Mouse (Mus musculus) cerebellum, adult 2 months (tissue): ENCODE measurements around the gene Zfp638. TPM values are rescaled to one million over a fixed set of nuclear protein-coding genes. Genes with fewer than 3 reads are reported as not detected.
A peak's percentile ranks its signal among the peaks of the same experiment; 100 is the strongest.
"Not testable (repeated sequence)": the region's sequence is repeated elsewhere in the genome, so short reads cannot be mapped to it uniquely, and the experiment has no call there.

ENCODE experiments used
- DNase-seq, 2 experiments: peaks; one replicate each; pipeline ENCODE4 v3.0.0; 2021
- H3K27ac ChIP-seq: fragments of 200-500 bp; 2 replicates; pipeline ENCODE4 v1.5.1; 2012; ENCODE audit warnings: low read length, control low read depth, inconsistent platforms; ENCODE audit not compliant: insufficient read depth
- H3K27me3 ChIP-seq: fragments of 200-500 bp; 2 replicates; pipeline ENCODE4 v1.6.1; 2012; ENCODE audit warnings: inconsistent platforms, mild to moderate bottlenecking, low read length, moderate library complexity; ENCODE audit not compliant: control insufficient read depth, insufficient read depth
- H3K4me1 ChIP-seq: fragments of 200-500 bp; 2 replicates; pipeline ENCODE4 v1.6.1; 2011; ENCODE audit warnings: low read length; ENCODE audit not compliant: control insufficient read depth, insufficient read depth
- H3K4me3 ChIP-seq: fragments of 200-500 bp; replicated peaks from 2 replicates; pipeline ENCODE3; 2011; ENCODE audit warnings: mild to moderate bottlenecking, low read depth, low read length, control low read depth; ENCODE audit not compliant: insufficient read depth
- CTCF ChIP-seq: fragments of 200-500 bp; IDR thresholded peaks from 2 replicates; pipeline ENCODE4 v1.5.1; 2011; ENCODE audit warnings: low read depth, mild to moderate bottlenecking, control low read depth, low read length, moderate library complexity, borderline replicate concordance; ENCODE audit not compliant: insufficient read depth
- POLR2A ChIP-seq: fragments of 200-500 bp; IDR thresholded peaks from 2 replicates; pipeline ENCODE4 v1.6.1; 2011; ENCODE audit warnings: low read length, control low read depth, borderline replicate concordance; ENCODE audit not compliant: insufficient read depth
- WGBS: fragments of 180-500 bp; shearing (Covaris S2); methylation state at CpG from one replicate; pipeline ENCODE4 v1.1.7; 2018; 5-methylcytosine and 5-hydroxymethylcytosine counted together
- polyA plus RNA-seq: library from polyadenylated mRNA; depleted of rRNA; stranded (reverse); fragments of >200 nt; gene quantifications from 2 replicates; pipeline ENCODE4 v1.2.3, GENCODE M21; 2012; rRNA removed

Gene Zfp638
- polyA plus RNA-seq, 1 experiment: 59.6 TPM

DNA sequence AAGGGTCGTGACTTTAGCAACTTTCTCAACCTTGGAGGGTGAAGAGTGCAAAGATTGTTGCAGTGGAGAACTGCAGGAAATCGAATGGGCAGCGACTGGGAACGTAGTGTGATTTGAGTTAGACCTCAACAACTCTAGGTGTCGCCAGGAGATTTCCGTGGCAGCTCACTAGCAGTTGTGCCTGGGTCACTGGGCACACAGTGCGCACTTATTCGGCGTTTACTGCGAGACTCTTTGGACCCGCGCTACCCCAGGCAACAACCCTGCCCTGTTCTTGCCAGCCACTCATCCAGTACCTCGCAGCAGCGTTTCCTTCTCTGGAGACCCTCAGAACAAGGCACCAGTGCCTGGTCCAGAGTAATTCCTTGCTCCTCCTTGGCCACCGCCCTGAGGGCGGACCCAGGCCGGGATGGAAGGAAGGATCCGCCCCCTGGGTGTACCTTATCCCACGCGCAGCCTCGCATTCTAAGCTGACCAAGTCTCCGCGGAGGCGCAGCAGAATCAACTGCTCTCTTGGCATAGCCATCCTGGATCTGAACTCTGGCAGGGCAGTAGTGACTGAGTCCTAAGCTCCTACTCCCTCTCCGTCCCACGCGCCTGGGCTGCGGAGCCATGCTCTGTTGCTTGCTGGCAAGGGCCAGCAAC is 152.1 kb downstream of the Zfp638 start:
- no peak for TF ChIP-seq CTCF
- TF ChIP-seq POLR2A: no peak
- DNase-seq: no peak
- no peaks in the 10 kb centered on the region for H3K27me3 ChIP-seq
- no peak overlapping the region for H3K27ac ChIP-seq
- H3K4me1 ChIP-seq: no peaks in the 10 kb centered on the region
- peak overlapping the region; percentile 27 for H3K4me3 ChIP-seq
- 4% methylated on average over 28 of the region's 28 CpGs for WGBS

DNA sequence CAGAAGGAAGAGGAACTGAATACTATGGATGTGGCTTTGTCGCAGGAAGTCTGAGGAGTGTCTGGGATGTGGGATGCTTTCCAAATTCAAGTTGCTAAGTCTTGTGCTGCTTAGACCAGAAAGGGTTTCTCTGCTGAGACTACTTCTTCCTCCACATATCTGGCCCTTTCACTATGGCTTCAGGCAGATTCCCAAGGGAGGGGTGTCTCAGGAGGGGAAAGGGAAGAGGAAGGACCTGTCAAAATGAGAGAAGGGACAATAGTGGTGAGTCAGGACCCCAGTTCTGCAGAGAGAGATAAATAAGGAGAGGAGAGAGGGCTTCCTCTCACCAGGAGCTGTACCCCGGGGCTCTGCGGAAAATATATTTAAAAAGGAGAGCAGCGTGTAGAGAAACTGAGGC is 153.1 kb downstream of the Zfp638 start:
- H3K4me1 ChIP-seq: no peaks in the 10 kb centered on the region
- H3K27ac ChIP-seq: no peak overlapping the region
- WGBS: 71% methylated on average over 4 of the region's 4 CpGs
- TF ChIP-seq POLR2A (no peak), CTCF (no peak)
- no peaks in the 10 kb centered on the region for H3K27me3 ChIP-seq
- DNase-seq: no peak
- H3K4me3 ChIP-seq: no peak overlapping the region

DNA sequence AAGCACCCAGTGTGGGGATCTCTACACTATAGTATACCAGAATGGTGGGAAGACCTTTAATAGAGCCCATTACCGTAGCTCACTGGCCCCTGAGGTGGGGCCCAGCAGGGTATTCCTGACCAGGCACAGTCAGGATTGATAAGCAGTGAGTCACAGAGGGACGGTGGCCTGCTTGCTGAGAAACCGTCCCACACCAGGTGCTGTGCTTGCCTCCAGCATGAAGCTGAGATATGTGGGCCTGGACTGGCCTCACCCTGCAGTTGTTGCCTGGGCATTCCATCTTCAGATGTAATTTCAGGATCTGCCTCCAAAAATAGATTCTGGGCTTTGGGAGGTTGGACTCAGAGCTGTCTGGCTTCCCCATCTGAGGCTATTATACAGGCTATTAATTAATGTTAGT is 155.1 kb downstream of the Zfp638 start:
- no peak for DNase-seq
- WGBS: 84% methylated on average over 3 of the region's 3 CpGs
- TF ChIP-seq POLR2A: no peak
- TF ChIP-seq CTCF: no peak
- Histone ChIP-seq H3K4me3 (no peak overlapping the region), H3K27me3 (no peaks in the 10 kb centered on the region), H3K27ac (no peak overlapping the region), H3K4me1 (no peaks in the 10 kb centered on the region)

DNA sequence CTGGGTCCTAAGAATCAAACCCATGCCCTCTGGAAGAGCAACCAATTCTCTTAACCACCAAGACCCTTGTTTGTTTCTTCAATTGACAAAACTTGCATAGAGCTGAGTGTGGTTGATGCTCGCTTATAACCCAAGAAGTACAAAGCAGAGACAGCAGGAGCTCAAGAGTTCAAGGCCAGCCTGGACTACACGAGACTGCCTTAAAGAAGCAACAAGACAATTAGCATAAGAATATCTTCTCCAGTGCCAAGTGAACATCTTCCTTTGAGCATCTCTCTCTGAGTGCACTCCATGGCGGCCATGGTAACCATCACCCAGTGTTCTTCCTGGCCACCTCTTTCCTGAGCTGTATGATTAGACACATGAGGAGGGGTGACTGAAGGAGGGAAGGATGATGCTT is 158.7 kb downstream of the Zfp638 start:
- DNase-seq: no peak
- TF ChIP-seq POLR2A: no peak
- TF ChIP-seq CTCF: no peak

DNA sequence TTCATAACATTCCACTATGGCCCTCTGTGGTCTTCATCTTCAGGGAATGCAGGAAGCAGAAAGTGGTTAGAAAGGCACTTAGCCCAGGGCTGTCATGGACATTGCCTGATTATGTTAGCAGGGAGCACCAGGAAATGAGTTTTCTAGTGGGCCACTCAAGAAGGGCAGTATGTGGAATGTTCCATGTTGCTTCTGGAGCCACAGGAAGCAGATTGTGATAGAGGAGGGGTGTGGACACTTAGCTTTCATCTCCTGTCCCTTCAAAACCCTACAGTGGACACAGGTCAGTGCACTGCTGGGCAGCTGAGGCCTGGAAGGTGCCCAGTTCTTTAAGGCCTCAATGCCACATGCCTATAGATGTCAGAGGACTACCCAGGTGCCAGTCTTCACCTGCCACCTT is 161.9 kb downstream of the Zfp638 start:
- TF ChIP-seq POLR2A (no peak), CTCF (no peak)
- no peak overlapping the region for H3K27ac ChIP-seq
- no peak overlapping the region for H3K4me3 ChIP-seq
- no peaks in the 10 kb centered on the region for H3K4me1 ChIP-seq
- no peaks in the 10 kb centered on the region for H3K27me3 ChIP-seq
- no peak for DNase-seq

More for the DNA sequence above, 158.7 kb downstream of the Zfp638 start:
- WGBS: 61% methylated on average over 3 of the region's 3 CpGs
- Histone ChIP-seq H3K27ac (no peak overlapping the region), H3K4me3 (no peak overlapping the region), H3K4me1 (no peaks in the 10 kb centered on the region), H3K27me3 (no peaks in the 10 kb centered on the region)

DNA sequence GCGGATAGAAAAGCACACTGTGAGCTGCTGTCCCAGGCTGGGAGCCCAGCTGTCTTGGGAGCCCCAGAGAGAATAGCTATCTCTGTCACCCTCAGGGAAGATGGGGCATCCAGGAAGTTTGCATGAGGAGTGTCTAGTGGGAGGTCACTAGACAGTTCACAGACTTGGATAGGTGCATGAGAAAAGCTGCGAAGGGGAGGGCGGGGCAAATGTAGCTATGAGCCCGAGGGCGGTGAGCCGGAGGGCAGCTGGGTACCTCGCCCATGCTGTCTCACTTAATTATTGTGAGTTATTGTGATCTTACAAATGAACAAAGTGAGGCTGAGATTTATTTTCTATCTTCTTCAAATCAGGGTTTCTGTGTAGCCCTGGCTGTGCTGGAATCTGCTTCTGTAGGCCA is 162.9 kb downstream of the Zfp638 start:
- Histone ChIP-seq H3K4me1 (no peaks in the 10 kb centered on the region), H3K27me3 (no peaks in the 10 kb centered on the region), H3K27ac (no peak overlapping the region), H3K4me3 (no peak overlapping the region)
- DNase-seq: no peak
- 85% methylated on average over 7 of the region's 7 CpGs for WGBS
- TF ChIP-seq POLR2A (no peak), CTCF (no peak)

DNA sequence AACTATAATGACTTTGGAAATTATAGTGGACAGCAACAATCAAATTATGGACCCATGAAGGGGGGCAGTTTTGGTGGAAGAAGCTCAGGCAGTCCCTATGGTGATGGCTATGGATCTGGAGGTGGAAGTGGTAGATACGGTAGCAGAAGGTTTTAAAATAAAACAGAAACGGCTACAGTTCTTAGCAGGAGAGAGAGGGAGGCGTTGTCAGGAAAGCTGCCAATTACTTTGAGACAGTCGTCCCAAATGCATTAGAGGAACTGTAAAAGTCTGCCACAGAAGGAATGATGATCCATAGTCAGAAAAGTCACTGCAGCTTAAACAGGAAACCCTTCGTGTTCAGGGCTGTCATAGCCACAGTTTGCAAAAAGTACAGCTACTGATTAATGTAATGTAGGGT is 165.6 kb downstream of the Zfp638 start:
- 48% methylated on average over 5 of the region's 5 CpGs for WGBS
- H3K27me3 ChIP-seq, DNase-seq, H3K4me3 ChIP-seq, H3K4me1 ChIP-seq, H3K27ac ChIP-seq: not testable (repeated sequence)

Other genes starting within 250 kb of the Zfp638 start
- not detected in 2 replicates for gene Clec4f, start 210.9 kb upstream of the Zfp638 start, polyA plus RNA-seq
- not detected in 2 replicates for gene Cd207, start 189.3 kb upstream of the Zfp638 start, polyA plus RNA-seq
- gene Vax2, start 155.8 kb upstream of the Zfp638 start, polyA plus RNA-seq: not detected in 2 replicates
- 0.05 TPM in 1 of 2 replicates, not detected in the other for gene Atp6v1b1, start 124.1 kb upstream of the Zfp638 start, polyA plus RNA-seq
- not detected in 2 replicates for gene Ankrd53, start 104.5 kb upstream of the Zfp638 start, polyA plus RNA-seq
- 73.1 and 80.1 TPM in 2 replicates for gene Tex261, start 91.3 kb upstream of the Zfp638 start, polyA plus RNA-seq
- gene Nagk, start 72.1 kb upstream of the Zfp638 start, polyA plus RNA-seq: 22.2 and 23.6 TPM in 2 replicates
- 53.5 and 55.7 TPM in 2 replicates for gene Paip2b, start 35.4 kb upstream of the Zfp638 start, polyA plus RNA-seq
- gene Dysf, start 141.5 kb downstream of the Zfp638 start, polyA plus RNA-seq: 4.7 and 5.9 TPM in 2 replicates